Mouse (Mus musculus): ENCODE measurements around the gene Smok2a.
"Not testable (repeated sequence)": the region's sequence is repeated elsewhere in the genome, so short reads cannot be mapped to it uniquely, and the experiment has no call there.

Smok2a gene

GRCm38 (mm10) chr17:13220888-13221287 lies at the start of gene Smok2a:
Smok2a (plus strand) TSS chr17:13221188.
- in situ Hi-C loops (cut with MboI, MseI), result no loop called here

- in situ Hi-C loops (cut with MboI, MseI), result loop anchor here (5.0 to 25.0 kb wide), 3 partner anchors 141 to 286 kb away; partner anchors contain the start of gene Mrgprh (in 1 of the 2)
These were observed 47.4 kb upstream of the Smok2a start for GRCm38 (mm10) chr17:13173578-13173977.

- in situ Hi-C loops (cut with MboI, MseI), result loop anchor here (5.0 to 25.0 kb wide), 3 partner anchors 142 to 287 kb away; partner anchors contain the start of gene Mrgprh (in 1 of the 2)
These were observed 47.0 kb upstream of the Smok2a start for GRCm38 (mm10) chr17:13174029-13174428.

- in situ Hi-C loops (cut with MboI, MseI), result not testable (repeated sequence)
These were observed 45.4 kb upstream of the Smok2a start for GRCm38 (mm10) chr17:13175609-13176008.

GRCm38 (mm10) chr17:13177796-13178195 lies 43.2 kb upstream of the Smok2a start:
- in situ Hi-C loops (cut with MboI, MseI), result not testable (repeated sequence)

GRCm38 (mm10) chr17:13179021-13179420 lies 42.0 kb upstream of the Smok2a start:
- in situ Hi-C loops (cut with MboI, MseI), result not testable (repeated sequence)

GRCm38 (mm10) chr17:13180491-13180890 lies 40.5 kb upstream of the Smok2a start:
- in situ Hi-C loops (cut with MboI, MseI), result not testable (repeated sequence)

- in situ Hi-C loops (cut with MboI, MseI), result not testable (repeated sequence)
These were observed 38.3 kb upstream of the Smok2a start for GRCm38 (mm10) chr17:13182712-13183111.

- in situ Hi-C loops (cut with MboI, MseI), result not testable (repeated sequence)
These were observed 36.5 kb upstream of the Smok2a start for GRCm38 (mm10) chr17:13184514-13184913.

GRCm38 (mm10) chr17:13186541-13186940 lies 34.4 kb upstream of the Smok2a start:
- in situ Hi-C loops (cut with MboI, MseI), result loop anchor here in 1 of 2 experiments (5.0 kb wide), 1 partner anchor 306 kb away; no protein-coding TSS in a partner anchor

GRCm38 (mm10) chr17:13187621-13188020 lies 33.4 kb upstream of the Smok2a start:
- in situ Hi-C loops (cut with MboI, MseI), result loop anchor here in 1 of 2 experiments (5.0 kb wide), 1 partner anchor 305 kb away; no protein-coding TSS in a partner anchor

- in situ Hi-C loops (cut with MboI, MseI), result loop anchor here in 1 of 2 experiments (5.0 kb wide), 1 partner anchor 303 kb away; no protein-coding TSS in a partner anchor
These were observed 32.1 kb upstream of the Smok2a start for GRCm38 (mm10) chr17:13188846-13189245.

GRCm38 (mm10) chr17:13190836-13191583 lies 30.0 kb upstream of the Smok2a start:
- in situ Hi-C loops (cut with MboI, MseI), result loop anchor here (5.0 kb wide), 2 partner anchors 41 to 306 kb away; partner anchors contain the start of gene Smok2b (in 1 of the 2)

GRCm38 (mm10) chr17:13196486-13196885 lies 24.5 kb upstream of the Smok2a start:
- in situ Hi-C loops (cut with MboI, MseI), result not testable (repeated sequence)

GRCm38 (mm10) chr17:13198812-13199211 lies 22.2 kb upstream of the Smok2a start:
- in situ Hi-C loops (cut with MboI, MseI), result not testable (repeated sequence)

GRCm38 (mm10) chr17:13199880-13200409 lies 21.0 kb upstream of the Smok2a start:
- in situ Hi-C loops (cut with MboI, MseI), result not testable (repeated sequence)

- in situ Hi-C loops (cut with MboI, MseI), result not testable (repeated sequence)
These were observed 19.4 kb upstream of the Smok2a start for GRCm38 (mm10) chr17:13201551-13201950.

GRCm38 (mm10) chr17:13202453-13203107 lies 18.4 kb upstream of the Smok2a start:
- in situ Hi-C loops (cut with MboI, MseI), result not testable (repeated sequence)

GRCm38 (mm10) chr17:13205247-13205646 lies 15.7 kb upstream of the Smok2a start:
- in situ Hi-C loops (cut with MboI, MseI), result not testable (repeated sequence)

GRCm38 (mm10) chr17:13206491-13206890 lies 14.5 kb upstream of the Smok2a start:
- in situ Hi-C loops (cut with MboI, MseI), result no loop called here

GRCm38 (mm10) chr17:13208460-13208859 lies 12.5 kb upstream of the Smok2a start:
- in situ Hi-C loops (cut with MboI, MseI), result not testable (repeated sequence)
